Mouse (Mus musculus): Measurements from ENCODE around the gene Dars. TPM values are rescaled to one million over a fixed set of nuclear protein-coding genes. Genes with fewer than 3 reads are reported as not detected.
"Not testable (repeated sequence)": the region's sequence is repeated elsewhere in the genome, so short reads cannot be mapped to it uniquely, and the experiment has no call there.

Dars gene
- polyA plus RNA-seq, 1 experiment from 2014 or later = 109 TPM

GRCm38 (mm10) chr1:128344232-128344631, 72.9 kb downstream of the Dars start:
- no peak for ATAC-seq (replicated peaks; ENCODE audit: low FRiP score, low TSS enrichment, low read depth)
- Histone ChIP-seq H3K36me3 (ENCODE audit: control insufficient read depth, insufficient read depth, low read length) (peaks cover 94% of the 10 kb centered on the region), H3K27ac (ENCODE audit: low read depth) (no peak overlapping the region), H3K4me2 (ENCODE audit: low read length) (no peak overlapping the region), H3K4me1 (replicated peaks; ENCODE audit: control insufficient read depth, insufficient read depth, low read length) (no peaks in the 10 kb centered on the region), H3K4me3 (ENCODE audit: low read depth, low read length) (no peak overlapping the region), H3K9me3 (ENCODE audit: control insufficient read depth, low read length) (no peaks in the 10 kb centered on the region), H3K27me3 (replicated peaks; ENCODE audit: control insufficient read depth, insufficient read depth, low read length) (no peaks in the 10 kb centered on the region), H3K9ac (ENCODE audit: low read length) (no peak overlapping the region)
- DNase-seq (ENCODE audit: low spot score) = no peak
- 88% methylated on average over 10 of the region's 10 CpGs for WGBS

DNA sequence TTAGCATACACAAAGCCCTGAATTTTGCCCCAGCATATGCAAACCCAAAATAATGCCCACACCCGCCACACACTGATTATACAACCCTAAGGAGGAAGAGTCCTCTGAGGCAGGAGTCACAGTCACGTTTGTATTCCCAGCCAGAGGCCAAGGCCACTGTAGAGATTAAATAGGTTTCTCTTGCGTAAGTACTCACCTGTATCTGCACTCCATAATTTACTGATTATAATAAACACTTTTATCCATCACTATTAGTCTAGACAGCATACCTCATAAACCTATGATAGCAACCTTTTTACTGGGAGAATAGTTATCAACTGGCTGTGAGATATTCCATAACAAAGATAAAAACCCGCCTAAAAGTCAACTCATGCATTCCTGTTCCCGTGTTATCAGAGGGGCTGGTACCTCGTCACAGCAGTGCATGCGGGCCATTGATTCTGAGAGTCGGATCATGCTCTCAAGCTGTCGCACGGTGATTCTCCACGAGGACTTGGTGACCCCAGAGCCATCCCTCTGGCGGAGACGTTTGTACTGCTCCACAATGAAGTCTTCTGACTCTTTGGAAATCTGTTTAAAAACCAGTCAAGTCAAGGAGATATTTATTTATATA, 79.4 kb downstream of the Dars start:
- no peaks in the 10 kb centered on the region for H3K9me3 ChIP-seq (ENCODE audit: control insufficient read depth, low read length)
- H3K9ac ChIP-seq (ENCODE audit: low read length) = no peak overlapping the region
- DNase-seq (ENCODE audit: low spot score) (no peak), ATAC-seq (replicated peaks; ENCODE audit: low FRiP score, low TSS enrichment, low read depth) (no peak)
- H3K27ac ChIP-seq (ENCODE audit: low read depth) = no peak overlapping the region
- no peak overlapping the region for H3K4me2 ChIP-seq (ENCODE audit: low read length)
- H3K4me1 ChIP-seq (replicated peaks; ENCODE audit: control insufficient read depth, insufficient read depth, low read length) = no peaks in the 10 kb centered on the region
- H3K36me3 ChIP-seq (ENCODE audit: control insufficient read depth, insufficient read depth, low read length) = peaks cover 89% of the 10 kb centered on the region
- no peak overlapping the region for H3K4me3 ChIP-seq (ENCODE audit: low read depth, low read length)
- no peaks in the 10 kb centered on the region for H3K27me3 ChIP-seq (replicated peaks; ENCODE audit: control insufficient read depth, insufficient read depth, low read length)
- WGBS = 85% methylated on average over 13 of the region's 13 CpGs

DNA sequence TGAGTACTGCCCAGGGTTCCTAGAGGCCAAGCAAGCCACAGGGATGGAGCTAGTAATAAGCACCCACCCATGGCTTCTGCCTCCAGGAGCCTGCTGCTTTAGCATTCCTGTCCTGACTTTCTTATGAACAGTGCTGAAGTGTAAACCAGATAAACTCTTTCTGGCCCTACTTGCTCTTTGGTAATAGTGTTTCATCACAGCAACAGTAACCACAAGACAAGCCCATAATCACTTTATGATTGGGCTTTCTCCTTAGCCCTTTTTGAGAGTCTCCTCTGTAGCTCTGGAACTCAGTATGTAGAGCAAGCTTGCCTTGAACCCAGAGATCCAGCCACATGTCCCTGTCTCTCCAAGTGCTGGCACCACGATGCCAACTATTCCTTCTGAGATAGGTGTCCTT, 86.9 kb downstream of the Dars start:
- ATAC-seq (replicated peaks; ENCODE audit: low FRiP score, low TSS enrichment, low read depth) (no peak), DNase-seq (ENCODE audit: low spot score) (no peak)
- Histone ChIP-seq H3K4me3 (ENCODE audit: low read depth, low read length) (no peak overlapping the region), H3K4me2 (ENCODE audit: low read length) (no peak overlapping the region), H3K27me3 (replicated peaks; ENCODE audit: control insufficient read depth, insufficient read depth, low read length) (no peaks in the 10 kb centered on the region), H3K4me1 (replicated peaks; ENCODE audit: control insufficient read depth, insufficient read depth, low read length) (no peaks in the 10 kb centered on the region), H3K9ac (ENCODE audit: low read length) (no peak overlapping the region), H3K36me3 (ENCODE audit: control insufficient read depth, insufficient read depth, low read length) (peaks cover 67% of the 10 kb centered on the region), H3K9me3 (ENCODE audit: control insufficient read depth, low read length) (no peaks in the 10 kb centered on the region), H3K27ac (ENCODE audit: low read depth) (no peak overlapping the region)
- WGBS = 92% methylated on average over 1 of the region's 1 CpGs

- Histone ChIP-seq H3K4me2 (ENCODE audit: low read length) (no peak within 1 kb of the TSS), H3K4me1 (replicated peaks; ENCODE audit: control insufficient read depth, insufficient read depth, low read length) (no peaks in the 10 kb centered on the region), H3K9ac (ENCODE audit: low read length) (no peak within 1 kb of the TSS), H3K27me3 (replicated peaks; ENCODE audit: control insufficient read depth, insufficient read depth, low read length) (no peaks in the 10 kb centered on the region), H3K27ac (ENCODE audit: low read depth) (no peak within 1 kb of the TSS), H3K9me3 (ENCODE audit: control insufficient read depth, low read length) (no peaks in the 10 kb centered on the region), H3K4me3 (ENCODE audit: low read depth, low read length) (no peak within 1 kb of the TSS), H3K36me3 (ENCODE audit: control insufficient read depth, insufficient read depth, low read length) (peaks cover 49% of the 10 kb centered on the region)
- DNase-seq (ENCODE audit: low spot score) (no peak), ATAC-seq (replicated peaks; ENCODE audit: low FRiP score, low TSS enrichment, low read depth) (no peak)
- WGBS = 67% methylated on average over 3 of the region's 3 CpGs
Measured at GRCm38 (mm10) chr1:128328218-128328617, 89.0 kb downstream of the Dars start, which contains the start of gene Lct. Gene Lct, minus strand, starts transcription at chr1:128328318.

DNA sequence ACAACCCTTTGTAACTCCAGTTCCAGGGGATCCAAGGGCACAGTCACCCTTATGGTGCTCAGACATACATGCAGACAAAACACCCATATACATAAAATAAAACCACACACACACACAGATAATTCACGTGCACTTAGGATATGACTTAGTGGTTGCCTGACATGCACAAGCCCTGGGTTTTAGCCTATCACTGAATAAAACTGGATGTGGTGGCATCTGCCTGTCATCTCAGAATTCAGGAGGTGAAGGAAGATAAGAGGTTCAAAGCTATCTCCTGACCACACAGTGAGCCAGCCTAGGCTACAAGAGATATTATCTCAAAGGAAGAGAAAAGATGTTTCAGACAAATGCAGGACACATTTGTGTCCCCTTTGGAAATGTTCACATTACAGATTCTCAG, 90.0 kb downstream of the Dars start:
- 100% methylated on average over 1 of the region's 1 CpGs for WGBS
- Histone ChIP-seq H3K36me3 (ENCODE audit: control insufficient read depth, insufficient read depth, low read length) (peaks cover 38% of the 10 kb centered on the region), H3K9ac (ENCODE audit: low read length) (no peak overlapping the region), H3K4me1 (replicated peaks; ENCODE audit: control insufficient read depth, insufficient read depth, low read length) (no peaks in the 10 kb centered on the region), H3K27ac (ENCODE audit: low read depth) (no peak overlapping the region), H3K27me3 (replicated peaks; ENCODE audit: control insufficient read depth, insufficient read depth, low read length) (no peaks in the 10 kb centered on the region), H3K4me2 (ENCODE audit: low read length) (no peak overlapping the region), H3K9me3 (ENCODE audit: control insufficient read depth, low read length) (no peaks in the 10 kb centered on the region), H3K4me3 (ENCODE audit: low read depth, low read length) (no peak overlapping the region)
- ATAC-seq (replicated peaks; ENCODE audit: low FRiP score, low TSS enrichment, low read depth) = no peak
- no peak for DNase-seq (ENCODE audit: low spot score)

DNA sequence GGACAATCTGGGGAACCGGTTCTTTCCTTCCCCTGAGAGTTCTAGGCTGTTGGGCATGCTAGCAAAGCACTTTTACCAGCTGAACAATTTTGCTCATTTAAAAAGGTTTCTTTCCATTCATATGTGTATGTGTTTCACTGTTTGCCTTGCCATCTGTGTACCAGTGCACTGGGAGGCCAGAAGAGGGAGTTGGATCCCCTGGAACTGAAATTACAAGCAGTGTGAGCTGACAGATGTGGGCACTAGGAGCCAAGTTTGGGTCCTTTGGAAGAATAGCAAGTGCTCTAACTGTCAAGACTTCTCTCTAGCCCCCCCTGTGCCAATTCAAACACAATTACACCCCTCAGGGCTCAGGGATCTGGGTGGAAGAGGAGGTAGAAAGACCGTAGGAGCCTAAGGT, 92.4 kb downstream of the Dars start:
- peaks cover 16% of the 10 kb centered on the region; the same call in 1 of the 2 replicates for H3K36me3 ChIP-seq (ENCODE audit: control insufficient read depth, insufficient read depth, low read length)
- no peaks in the 10 kb centered on the region for H3K4me1 ChIP-seq (replicated peaks; ENCODE audit: control insufficient read depth, insufficient read depth, low read length)
- no peak overlapping the region for H3K9ac ChIP-seq (ENCODE audit: low read length)
- H3K27ac ChIP-seq (ENCODE audit: low read depth) = no peak overlapping the region
- ATAC-seq (replicated peaks; ENCODE audit: low FRiP score, low TSS enrichment, low read depth) = no peak
- 79% methylated on average over 2 of the region's 2 CpGs for WGBS
- H3K4me2 ChIP-seq (ENCODE audit: low read length) = no peak overlapping the region
- no peak for DNase-seq (ENCODE audit: low spot score)
- no peaks in the 10 kb centered on the region for H3K9me3 ChIP-seq (ENCODE audit: control insufficient read depth, low read length)
- H3K4me3 ChIP-seq (ENCODE audit: low read depth, low read length) = no peak overlapping the region
- H3K27me3 ChIP-seq (replicated peaks; ENCODE audit: control insufficient read depth, insufficient read depth, low read length) = no peaks in the 10 kb centered on the region

- no peak overlapping the region for H3K27ac ChIP-seq (ENCODE audit: low read depth)
- no peak overlapping the region for H3K9ac ChIP-seq (ENCODE audit: low read length)
- no peaks in the 10 kb centered on the region for H3K4me1 ChIP-seq (replicated peaks; ENCODE audit: control insufficient read depth, insufficient read depth, low read length)
- peaks cover 14% of the 10 kb centered on the region; the same call in 1 of the 2 replicates for H3K36me3 ChIP-seq (ENCODE audit: control insufficient read depth, insufficient read depth, low read length)
- peak; percentile 42; the same call in 1 of the 2 replicates for ATAC-seq (replicated peaks; ENCODE audit: low FRiP score, low TSS enrichment, low read depth)
- no peak overlapping the region for H3K4me2 ChIP-seq (ENCODE audit: low read length)
- WGBS = 84% methylated on average over 8 of the region's 8 CpGs
- no peak for DNase-seq (ENCODE audit: low spot score)
- no peaks in the 10 kb centered on the region for H3K27me3 ChIP-seq (replicated peaks; ENCODE audit: control insufficient read depth, insufficient read depth, low read length)
- H3K4me3 ChIP-seq (ENCODE audit: low read depth, low read length) = no peak overlapping the region
- H3K9me3 ChIP-seq (ENCODE audit: control insufficient read depth, low read length) = no peaks in the 10 kb centered on the region
Measured at GRCm38 (mm10) chr1:128323026-128323643, 94.0 kb downstream of the Dars start.

GRCm38 (mm10) chr1:128319266-128319665, 97.9 kb downstream of the Dars start:
- not testable (repeated sequence) for H3K9me3 ChIP-seq (ENCODE audit: control insufficient read depth, low read length); H3K9ac ChIP-seq (ENCODE audit: low read length); H3K36me3 ChIP-seq (ENCODE audit: control insufficient read depth, insufficient read depth, low read length)

GRCm38 (mm10) chr1:128314665-128315064, 102.5 kb downstream of the Dars start:
- WGBS = 52% methylated on average over 4 of the region's 4 CpGs
- H3K9me3 ChIP-seq (ENCODE audit: control insufficient read depth, low read length) = no peaks in the 10 kb centered on the region
- no peak overlapping the region for H3K4me3 ChIP-seq (ENCODE audit: low read depth, low read length)
- ATAC-seq (replicated peaks; ENCODE audit: low FRiP score, low TSS enrichment, low read depth) = no peak
- no peak overlapping the region for H3K27ac ChIP-seq (ENCODE audit: low read depth)
- no peaks in the 10 kb centered on the region for H3K27me3 ChIP-seq (replicated peaks; ENCODE audit: control insufficient read depth, insufficient read depth, low read length)
- no peaks in the 10 kb centered on the region for H3K4me1 ChIP-seq (replicated peaks; ENCODE audit: control insufficient read depth, insufficient read depth, low read length)
- no peak for DNase-seq (ENCODE audit: low spot score)
- no peaks in the 10 kb centered on the region for H3K36me3 ChIP-seq (ENCODE audit: control insufficient read depth, insufficient read depth, low read length)
- H3K4me2 ChIP-seq (ENCODE audit: low read length) = no peak overlapping the region
- H3K9ac ChIP-seq (ENCODE audit: low read length) = no peak overlapping the region

More at GRCm38 (mm10) chr1:128319266-128319665, 97.9 kb downstream of the Dars start:
- not testable (repeated sequence) for H3K27ac ChIP-seq (ENCODE audit: low read depth); H3K27me3 ChIP-seq (replicated peaks; ENCODE audit: control insufficient read depth, insufficient read depth, low read length); ATAC-seq (replicated peaks; ENCODE audit: low FRiP score, low TSS enrichment, low read depth); H3K4me2 ChIP-seq (ENCODE audit: low read length); DNase-seq (ENCODE audit: low spot score); H3K4me1 ChIP-seq (replicated peaks; ENCODE audit: control insufficient read depth, insufficient read depth, low read length); H3K4me3 ChIP-seq (ENCODE audit: low read depth, low read length)
- 81% methylated on average over 6 of the region's 6 CpGs for WGBS

All from intestine, embryonic 14.5 days (tissue).